Mouse (Mus musculus): Measurements from ENCODE around the gene Paqr3. TPM values are rescaled to one million over a fixed set of nuclear protein-coding genes. Genes with fewer than 3 reads are reported as not detected.

Paqr3 gene
- total and polyA plus RNA-seq, 3 experiments: 4.3 to 6.4 TPM; not detected in 1

DNA sequence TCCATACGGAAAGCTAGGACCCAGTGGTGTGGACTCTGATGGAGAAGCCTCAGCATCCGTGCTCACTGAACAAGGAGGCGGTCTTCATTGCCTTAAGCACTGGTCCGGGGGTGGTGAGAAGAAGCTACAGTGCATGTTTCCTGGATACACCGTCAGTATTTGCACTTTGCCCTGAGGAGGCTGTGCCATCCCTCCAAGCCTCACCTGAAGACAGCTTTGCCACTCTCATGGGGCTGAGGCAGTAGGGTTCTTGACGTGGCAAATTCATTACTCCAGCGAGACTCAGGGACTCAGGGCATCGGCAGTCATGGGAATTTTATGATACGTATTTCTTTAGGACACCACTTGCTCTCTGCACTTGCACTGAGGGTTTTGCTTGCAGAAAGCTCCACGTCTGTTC lies 64.7 kb downstream of the Paqr3 start:
- Histone ChIP-seq H3K27ac (ENCODE audit: control insufficient read depth, low read depth, low read length) (no peak overlapping the region), H3K79me2 (ENCODE audit: control insufficient read depth, insufficient read depth, low read length, poor library complexity) (no peaks in the 10 kb centered on the region), H3K36me3 (ENCODE audit: control insufficient read depth in 1 of 2, insufficient read depth in 2 of 2, low read length in 2 of 2) (peaks cover 0 to 3% of the 10 kb centered on the region in 2 experiments; a peak in 2 of 4 replicates), H3K27me3 (ENCODE audit: control insufficient read depth in 1 of 2, insufficient read depth in 2 of 2, low read length in 2 of 2) (no peaks in the 10 kb centered on the region), H3K4me1 (ENCODE audit: control insufficient read depth in 1 of 2, insufficient read depth in 2 of 2, low read length in 2 of 2) (no peaks in the 10 kb centered on the region), H3K9me3 (replicated peaks; ENCODE audit: insufficient read depth, low read length) (no peaks in the 10 kb centered on the region), H3K9ac (ENCODE audit: control insufficient read depth, low read depth, low read length, poor library complexity, severe bottlenecking) (no peak overlapping the region), H3K4me3 (ENCODE audit: control insufficient read depth in 1 of 2, insufficient read depth in 1 of 2, low read depth in 2 of 2, low read length in 2 of 2) (no peak overlapping the region)
- DNase-seq (ENCODE audit: low read depth, low spot score): no peak
- no peak for TF ChIP-seq USF2 (IDR thresholded peaks at IDR 0.05; ENCODE audit: borderline replicate concordance in 1 of 2, insufficient read depth in 1 of 2, low read depth in 1 of 2, low read length in 2 of 2)
- no peak for TF ChIP-seq EP300 (IDR thresholded peaks at IDR 0.05; ENCODE audit: low read depth in 1 of 2, low read length in 2 of 2)
- no peak for TF ChIP-seq GATA1 (IDR thresholded peaks at IDR 0.05; ENCODE audit: low read depth, low read length)
- no peak for TF ChIP-seq TAL1 (IDR thresholded peaks at IDR 0.05; ENCODE audit: low read length)
- no peak for TF ChIP-seq POLR2AphosphoS5 (IDR thresholded peaks at IDR 0.05; ENCODE audit: borderline replicate concordance, low read depth, low read length)
- TF ChIP-seq E2F4 (IDR thresholded peaks at IDR 0.05; ENCODE audit: borderline replicate concordance, low read depth, low read length): no peak
- TF ChIP-seq MXI1 (IDR thresholded peaks at IDR 0.05; ENCODE audit: low read depth, low read length): no peak
- no peak for TF ChIP-seq SIN3A (IDR thresholded peaks at IDR 0.05; ENCODE audit: low read length)
- no peak for TF ChIP-seq TBP (IDR thresholded peaks at IDR 0.05; ENCODE audit: low read depth, low read length)
- TF ChIP-seq KAT2A (conservative IDR thresholded peaks at IDR 0.05; ENCODE audit: low read depth, low read length): no peak
- no peak for TF ChIP-seq CHD2 (IDR thresholded peaks at IDR 0.05; ENCODE audit: low read length)
- TF ChIP-seq MAX (IDR thresholded peaks at IDR 0.05; ENCODE audit: low read length): no peak
- no peak for TF ChIP-seq MEF2A (IDR thresholded peaks at IDR 0.05; ENCODE audit: extremely low read depth, insufficient replicate concordance, low read depth, low read length, poor library complexity, severe bottlenecking)
- TF ChIP-seq TCF12 (IDR thresholded peaks at IDR 0.05; ENCODE audit: low read depth, low read length): no peak
- no peak for TF ChIP-seq ELF1 (IDR thresholded peaks at IDR 0.05; ENCODE audit: low read depth, low read length)
- no peak for TF ChIP-seq ZMIZ1 (IDR thresholded peaks at IDR 0.05; ENCODE audit: low read depth, low read length)

DNA sequence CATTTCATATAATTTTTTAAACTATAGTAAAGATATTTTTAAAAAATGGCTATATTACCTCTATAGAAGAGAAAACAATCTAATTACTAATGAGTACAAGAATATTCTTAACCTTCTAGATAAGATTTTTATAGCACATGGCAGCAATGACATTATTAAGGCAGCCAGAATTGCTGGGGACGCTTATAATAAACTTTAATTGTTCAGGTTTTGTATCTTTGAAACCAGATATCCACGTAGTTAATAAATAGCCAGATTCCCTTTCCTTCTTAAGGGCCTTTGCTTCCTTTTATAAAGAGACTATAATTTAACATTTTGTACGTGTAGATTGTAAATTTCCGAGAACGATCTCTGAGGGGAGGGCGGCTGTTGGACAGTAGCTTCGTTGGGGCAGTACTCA lies 66.1 kb downstream of the Paqr3 start:
- Histone ChIP-seq H3K4me3 (ENCODE audit: control insufficient read depth in 1 of 2, insufficient read depth in 1 of 2, low read depth in 2 of 2, low read length in 2 of 2) (no peak overlapping the region), H3K36me3 (ENCODE audit: control insufficient read depth in 1 of 2, insufficient read depth in 2 of 2, low read length in 2 of 2) (peaks cover 0 to 5% of the 10 kb centered on the region in 2 experiments; a peak in 2 of 4 replicates), H3K9me3 (replicated peaks; ENCODE audit: insufficient read depth, low read length) (no peaks in the 10 kb centered on the region), H3K27me3 (ENCODE audit: control insufficient read depth in 1 of 2, insufficient read depth in 2 of 2, low read length in 2 of 2) (no peaks in the 10 kb centered on the region), H3K4me1 (ENCODE audit: control insufficient read depth in 1 of 2, insufficient read depth in 2 of 2, low read length in 2 of 2) (no peaks in the 10 kb centered on the region), H3K27ac (ENCODE audit: control insufficient read depth, low read depth, low read length) (no peak overlapping the region), H3K79me2 (ENCODE audit: control insufficient read depth, insufficient read depth, low read length, poor library complexity) (no peaks in the 10 kb centered on the region), H3K9ac (ENCODE audit: control insufficient read depth, low read depth, low read length, poor library complexity, severe bottlenecking) (no peak overlapping the region)
- TF ChIP-seq USF2 (IDR thresholded peaks at IDR 0.05; ENCODE audit: borderline replicate concordance in 1 of 2, insufficient read depth in 1 of 2, low read depth in 1 of 2, low read length in 2 of 2) (no peak), ETS1 (IDR thresholded peaks at IDR 0.05; ENCODE audit: low read depth, low read length) (no peak), ELF1 (IDR thresholded peaks at IDR 0.05; ENCODE audit: low read depth, low read length) (no peak), POLR2AphosphoS2 (IDR thresholded peaks at IDR 0.05; ENCODE audit: low read length) (no peak)
- DNase-seq (ENCODE audit: low read depth, low spot score): no peak

Other genes starting within 250 kb of the Paqr3 start
- gene Bmp2k, start 113.9 kb downstream of the Paqr3 start, total RNA-seq (2012; rRNA removed): 10.8 and 11.2 TPM in 2 replicates
- 10 to 100 TPM in 1 of 2 experiments, not detected in 1; 16.3 TPM for gene Bmp2k, start 113.9 kb downstream of the Paqr3 start, polyA plus RNA-seq (2012; ENCODE audit: insufficient read depth in 1 of 2, insufficient read length in 2 of 2, low read depth in 1 of 2, low replicate concordance in 2 of 2, missing spikeins in 1 of 2)

All from MEL (cell line).